In the genomic region with DNA sequence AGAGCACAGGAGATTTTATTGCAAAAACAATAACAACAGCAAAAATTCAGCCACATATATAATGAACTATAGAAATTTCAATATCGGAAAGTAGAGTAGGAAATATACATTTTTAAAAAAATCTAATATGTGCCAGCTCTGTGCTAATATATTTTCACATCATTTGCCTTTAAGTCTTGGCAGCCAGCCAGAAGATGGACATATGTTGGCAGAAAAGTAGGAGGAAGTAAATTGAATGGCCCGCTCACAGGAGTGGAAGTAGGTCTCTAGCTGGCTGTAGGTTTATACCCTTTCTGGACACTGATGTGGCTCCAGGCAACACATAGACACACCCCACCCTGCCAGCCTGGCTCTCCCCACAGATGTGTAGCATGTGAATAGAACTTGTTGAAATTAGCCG, we compare ENCODE assay signal across 18 mouse cellular contexts.
"Had no signal": no experiment of that assay in that cellular context is flagged by ENCODE, and none has a peak within 500 bp of the region (broad histone marks: within the 10 kb centered on the region; RNA-seq: fewer than 3 reads in every experiment).

No protein-coding gene starts in this region.

- H3K9ac ChIP-seq: lung, embryonic 15.5 days; midbrain, embryonic 12.5 days; neural tube, embryonic 13.5 days; neural tube, embryonic 15.5 days had no signal

- DNase-seq: lung, adult 18-20 months; lung, postnatal 14 days; lung, postnatal 36 days; midbrain, embryonic 14.5 days; right cerebral cortex, adult 18-20 months; right cerebral cortex, postnatal 25 days; right cerebral cortex, postnatal 4 days; spleen, adult 18-20 months; thymus, adult 18-20 months; thymus, postnatal 25 days; thymus, postnatal 4 days had no signal

- H3K27me3 ChIP-seq: lung, embryonic 15.5 days; midbrain, embryonic 12.5 days; neural tube, embryonic 13.5 days; neural tube, embryonic 15.5 days had no signal

- H3K27ac ChIP-seq: lung, embryonic 15.5 days; midbrain, embryonic 10.5 days; midbrain, embryonic 12.5 days; neural tube, embryonic 13.5 days; neural tube, embryonic 15.5 days had no signal

- ATAC-seq: lung, postnatal 0 days had no signal

- H3K4me1 ChIP-seq: lung, embryonic 15.5 days; midbrain, embryonic 10.5 days; midbrain, embryonic 12.5 days; neural tube, embryonic 13.5 days had no signal

- H3K4me3 ChIP-seq: lung, embryonic 15.5 days; midbrain, embryonic 10.5 days; midbrain, embryonic 12.5 days; myocyte; neural tube, embryonic 13.5 days; neural tube, embryonic 15.5 days had no signal

- H3K36me3 ChIP-seq: lung, embryonic 15.5 days; midbrain, embryonic 10.5 days; midbrain, embryonic 12.5 days; neural tube, embryonic 13.5 days; neural tube, embryonic 15.5 days had no signal

- H3K9me3 ChIP-seq: lung, embryonic 15.5 days; midbrain, embryonic 10.5 days; midbrain, embryonic 12.5 days; neural tube, embryonic 13.5 days; neural tube, embryonic 15.5 days had no signal

- H3K4me2 ChIP-seq: lung, embryonic 15.5 days; midbrain, embryonic 12.5 days; neural tube, embryonic 13.5 days; neural tube, embryonic 15.5 days had no signal
